Mouse (Mus musculus) 3134 (cell line): Measurements from ENCODE around the gene Rgs1.

ENCODE experiments used
- DNase-seq: peaks from one replicate; pipeline ENCODE4 v3.0.0-alpha.2; 2011; ENCODE audit warnings: low spot score; ENCODE audit not compliant: insufficient read length; ENCODE audit errors: extremely low read depth

Gene Rgs1

DNA sequence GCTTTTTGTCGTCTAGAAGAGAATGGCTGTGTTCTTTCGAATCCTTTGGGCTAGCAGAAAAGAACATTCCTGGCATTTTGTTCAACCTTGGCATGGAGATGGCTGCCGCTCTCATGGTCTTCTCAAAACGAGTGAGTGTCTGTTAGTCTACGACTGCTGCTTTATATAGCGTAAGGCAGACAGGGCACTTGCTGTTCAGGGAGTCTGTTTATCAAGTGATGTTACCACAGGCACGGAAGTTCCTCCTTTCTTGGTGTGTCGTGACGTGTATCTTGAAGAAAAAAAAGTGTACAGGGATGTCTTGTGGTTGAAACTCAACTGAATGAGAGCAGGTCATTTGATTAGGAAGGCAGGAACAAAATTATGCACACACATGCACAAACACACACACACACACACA, at the start of gene Rgs1:
Rgs1 (minus strand) TSS at position 320 of the 400 bp plus-strand sequence.
- DNase-seq, result no peak

DNA sequence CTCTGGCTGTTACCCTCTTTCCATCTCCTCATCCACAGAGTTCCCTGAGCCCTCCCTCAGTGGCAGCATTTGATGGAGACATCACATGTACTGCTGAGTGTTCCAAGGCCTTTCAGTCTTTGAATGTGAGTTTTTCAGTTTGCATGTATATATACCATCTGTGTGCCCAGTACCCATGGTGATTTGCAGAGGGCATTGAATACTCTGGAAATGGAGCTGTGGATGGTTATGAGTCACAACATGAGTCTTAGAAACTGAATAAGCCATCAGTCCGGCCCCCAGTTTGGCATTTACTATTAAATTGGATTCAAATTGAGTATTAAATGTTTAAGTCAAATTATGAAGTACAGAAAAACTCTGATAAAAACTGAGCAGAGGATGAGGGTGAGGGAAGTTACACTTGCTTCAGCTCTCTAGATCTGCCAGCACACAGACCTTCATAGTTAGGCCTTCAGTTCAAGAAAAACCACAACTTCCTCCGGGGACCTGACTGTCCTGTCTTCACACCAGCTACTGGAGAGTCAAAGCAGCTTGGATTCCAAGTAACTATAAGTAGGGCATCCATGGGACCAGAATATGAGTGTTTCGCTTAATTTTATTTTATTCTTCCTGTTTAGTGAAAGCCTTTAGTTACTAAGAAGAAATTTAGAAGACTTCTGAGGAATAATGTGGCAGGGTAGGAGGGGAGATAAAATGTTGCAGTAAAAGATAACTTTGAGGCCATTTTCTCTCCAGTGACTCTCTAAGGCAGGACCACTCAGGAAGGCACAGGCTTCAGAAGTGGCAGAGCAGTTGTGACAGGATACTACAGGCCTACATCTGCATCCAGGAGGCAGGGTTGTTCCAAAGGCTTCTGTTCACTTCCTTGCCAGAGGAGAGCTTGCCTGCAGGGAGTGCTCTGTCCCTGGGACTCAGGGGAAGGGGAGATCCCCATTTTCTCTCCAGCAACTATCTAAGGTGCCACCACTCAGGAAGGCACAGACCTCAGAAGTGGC, 34.3 kb upstream of the Rgs1 start:
- no peak for DNase-seq

- peak; percentile 34 for DNase-seq
Observed at GRCm38 (mm10) chr1:144280056-144280455, 31.0 kb upstream of the Rgs1 start.

- DNase-seq, result no peak
Observed at GRCm38 (mm10) chr1:144272991-144273390, 23.9 kb upstream of the Rgs1 start.

GRCm38 (mm10) chr1:144269112-144269511, 20.1 kb upstream of the Rgs1 start:
- DNase-seq, result no peak

- DNase-seq, result peak; percentile 29
Observed at GRCm38 (mm10) chr1:144267471-144268470, 18.7 kb upstream of the Rgs1 start.

GRCm38 (mm10) chr1:144264000-144264399, 15.0 kb upstream of the Rgs1 start:
- DNase-seq, result no peak

- no peak for DNase-seq
Observed at GRCm38 (mm10) chr1:144262008-144262407, 13.0 kb upstream of the Rgs1 start.

- DNase-seq, result no peak
Observed at GRCm38 (mm10) chr1:144258779-144259178, 9.7 kb upstream of the Rgs1 start.

DNA sequence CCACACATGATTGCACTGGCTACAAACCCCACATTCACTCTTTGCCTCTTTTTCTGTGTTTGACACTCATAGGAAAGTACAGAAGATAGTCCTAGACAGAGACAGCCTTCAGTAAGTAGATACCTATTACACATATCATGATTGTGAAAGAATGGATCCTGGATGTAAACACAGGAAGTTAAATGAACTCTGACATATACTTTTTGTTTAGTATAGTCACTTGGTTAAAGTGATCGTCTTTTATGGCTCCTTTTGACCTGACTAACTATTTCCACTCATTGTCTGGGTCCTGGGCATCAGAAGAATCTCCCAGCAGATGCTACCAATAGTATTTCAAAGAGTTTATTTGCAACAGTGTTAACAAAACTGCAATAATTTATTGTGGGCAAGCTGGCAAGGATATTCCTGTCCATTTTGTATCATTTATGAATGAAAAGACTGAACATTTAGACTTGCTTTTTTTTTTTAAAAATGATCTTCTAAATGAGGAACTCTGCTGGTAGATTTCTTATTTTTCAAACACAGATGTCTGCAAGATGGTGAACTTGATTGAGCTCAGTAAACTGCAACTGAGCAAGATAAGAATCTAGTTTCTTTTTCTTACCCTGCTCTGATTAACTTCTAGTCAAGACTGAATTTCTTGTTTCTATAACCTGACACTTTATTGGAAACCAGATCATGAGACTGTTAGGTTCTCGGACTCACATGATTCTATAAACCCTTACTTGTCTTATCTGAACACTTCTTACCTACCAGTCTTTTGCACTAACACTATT, 7.7 kb upstream of the Rgs1 start:
- no peak for DNase-seq

GRCm38 (mm10) chr1:144248206-144248605, 836 bp downstream of the Rgs1 start:
- DNase-seq, result no peak

- DNase-seq, result no peak
Observed at GRCm38 (mm10) chr1:144247382-144247781, 1.7 kb downstream of the Rgs1 start.

GRCm38 (mm10) chr1:144243511-144243910, 5.5 kb downstream of the Rgs1 start:
- DNase-seq, result no peak

DNA sequence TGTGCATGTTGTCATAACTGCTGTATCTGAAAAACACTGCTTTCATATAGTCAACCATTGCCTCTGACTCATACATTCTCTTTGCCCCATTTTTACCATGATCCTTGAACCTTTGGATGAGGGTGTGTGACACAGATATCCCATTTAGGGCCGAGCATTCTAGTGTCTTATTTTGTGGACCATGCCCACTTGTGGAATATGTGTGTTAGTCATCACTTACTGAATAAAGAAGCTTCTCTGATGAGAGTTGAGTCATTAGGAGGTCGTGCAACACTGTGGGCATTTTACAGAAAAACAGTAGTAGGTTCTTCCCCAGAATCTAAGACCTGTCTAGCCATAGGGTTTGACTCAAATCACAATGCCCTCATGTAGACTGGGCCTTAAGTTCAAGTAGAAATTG, 9.8 kb downstream of the Rgs1 start:
- DNase-seq, result no peak

DNA sequence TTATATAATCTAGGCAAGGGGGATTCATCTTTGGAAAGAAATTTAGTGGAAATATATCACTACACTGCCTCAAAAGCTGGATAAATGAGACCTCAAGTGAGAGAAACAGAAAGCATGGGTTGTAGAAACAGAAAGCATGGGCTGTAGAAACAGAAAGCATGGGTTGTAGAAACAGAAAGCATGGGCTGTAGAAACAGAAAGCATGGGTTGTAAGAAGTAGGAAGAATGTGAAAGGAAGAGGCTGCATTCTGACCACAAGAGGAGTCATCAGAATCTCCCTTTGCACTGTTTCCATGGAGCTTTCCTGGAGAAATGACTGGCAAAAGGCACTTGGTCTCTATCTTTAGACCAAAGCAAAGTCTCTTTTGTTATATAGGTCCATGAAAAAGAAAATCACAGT, 33.8 kb downstream of the Rgs1 start:
- DNase-seq, result no peak

DNA sequence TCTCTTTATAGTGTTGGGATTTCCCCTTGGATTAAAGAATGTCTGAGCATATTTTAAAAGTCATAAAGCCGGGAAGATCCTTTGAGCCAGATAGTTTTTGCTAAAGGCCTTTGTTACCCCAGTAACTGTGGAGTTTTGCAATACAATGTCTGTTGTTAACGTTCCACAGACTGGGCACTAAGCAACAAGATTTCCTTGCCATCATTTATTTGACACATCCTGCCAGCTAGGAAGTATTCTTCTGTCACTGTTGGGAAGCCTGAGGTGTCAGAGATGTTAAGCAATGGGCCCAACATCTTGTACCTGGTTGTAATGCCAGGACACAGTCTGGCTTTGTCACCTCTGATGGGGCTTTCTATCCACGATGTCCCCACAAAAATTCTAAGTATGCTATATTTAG, 38.1 kb downstream of the Rgs1 start:
- DNase-seq, result no peak

DNA sequence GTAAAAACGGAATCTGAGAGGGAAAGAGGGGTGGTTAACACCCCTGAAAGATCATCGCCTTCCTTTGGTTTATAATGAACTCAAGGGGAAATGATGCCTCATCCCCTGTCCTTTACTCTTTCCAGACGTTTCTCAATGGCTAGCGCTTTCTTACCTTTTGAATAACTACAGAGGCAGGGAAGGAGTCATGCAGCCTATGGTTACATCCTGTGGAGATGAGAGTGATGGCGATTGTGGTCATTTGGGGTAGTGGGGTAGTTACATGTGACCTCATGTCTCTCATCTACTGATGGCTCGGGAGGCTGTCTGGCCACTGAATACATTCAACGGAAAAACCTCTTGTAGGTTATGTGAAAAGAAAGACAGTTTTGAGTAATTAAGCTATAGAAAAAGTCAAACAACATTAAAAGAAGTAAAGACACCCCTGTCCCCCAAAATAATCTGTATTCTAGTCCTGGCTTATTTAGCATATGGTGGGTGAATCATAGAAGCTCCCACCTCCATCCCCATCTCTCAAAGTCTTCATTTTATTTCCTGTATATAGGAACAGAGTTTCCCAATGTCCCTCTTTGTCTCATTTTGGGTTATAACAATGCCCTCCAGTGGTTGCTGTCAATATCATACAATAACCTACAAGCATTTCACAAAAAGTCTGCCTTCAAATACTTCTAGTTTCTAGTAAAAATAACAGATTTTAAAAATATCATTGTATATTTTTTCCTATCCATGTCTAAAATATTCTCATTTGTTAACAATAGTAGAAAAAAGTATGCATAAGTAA, 42.6 kb downstream of the Rgs1 start:
- DNase-seq, result no peak

- no peak for DNase-seq
Observed at GRCm38 (mm10) chr1:144204766-144205165, 44.3 kb downstream of the Rgs1 start.

GRCm38 (mm10) chr1:144202939-144203338, 46.1 kb downstream of the Rgs1 start:
- no peak for DNase-seq

DNA sequence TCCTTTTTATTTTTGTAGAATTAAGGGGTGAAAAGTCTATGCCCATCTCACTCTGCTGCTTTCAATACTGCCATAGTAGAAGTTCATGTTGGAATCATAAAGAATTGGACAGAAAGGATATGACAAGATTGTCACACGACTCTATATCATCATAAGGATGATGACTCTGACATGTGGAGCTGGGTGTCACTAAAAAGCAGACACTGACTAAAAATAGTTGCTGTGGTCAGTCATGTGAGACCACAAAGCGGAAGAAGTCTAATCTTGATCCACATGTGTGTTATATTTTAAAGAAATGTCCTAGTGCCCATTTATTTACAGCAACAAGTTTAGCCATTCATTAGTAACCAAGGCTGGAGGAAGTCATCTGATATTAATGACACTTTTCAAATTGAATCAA, 48.5 kb downstream of the Rgs1 start:
- DNase-seq, result no peak
